Mouse (Mus musculus): ENCODE measurements at regions not wholly inside any gene's neighbourhood (a gene's known extent, or its start where the extent isn't known, plus 50 kb on each side); places are given as distances from the start of the nearest gene placed in this dataset.

GRCm38 (mm10) chr13:97366723-97367122, 125.8 kb downstream of the Enc1 start:
- TF ChIP-seq CTCF (conservative IDR thresholded peaks at IDR 0.05; ENCODE audit: insufficient read depth, insufficient read length, low read depth, low read length), result no peak
- no peak for TF ChIP-seq POLR2A (IDR thresholded peaks at IDR 0.05; ENCODE audit: low read depth, low read length)
- 88% methylated on average over 8 of the region's 8 CpGs for WGBS

GRCm38 (mm10) chr13:97365557-97366244, 124.8 kb downstream of the Enc1 start:
- H3K27ac ChIP-seq (ENCODE audit: insufficient read depth, low read depth, low read length), result no peak overlapping the region
- no peak overlapping the region for H3K4me3 ChIP-seq (ENCODE audit: insufficient read depth, low read depth, low read length)
- no peaks in the 10 kb centered on the region for H3K36me3 ChIP-seq (ENCODE audit: control insufficient read depth, insufficient read depth, low read length)
- 34% methylated on average over 18 of the region's 18 CpGs for WGBS
- DNase-seq, result no peak
- H3K27me3 ChIP-seq (replicated peaks; ENCODE audit: control insufficient read depth, insufficient read depth, low read length), result no peaks in the 10 kb centered on the region
- TF ChIP-seq CTCF (conservative IDR thresholded peaks at IDR 0.05; ENCODE audit: insufficient read depth, insufficient read length, low read depth, low read length) (no peak), POLR2A (IDR thresholded peaks at IDR 0.05; ENCODE audit: low read depth, low read length) (no peak)
- H3K4me1 ChIP-seq (ENCODE audit: control insufficient read depth, insufficient read depth, low read length), result no peaks in the 10 kb centered on the region

More at GRCm38 (mm10) chr13:97366723-97367122, 125.8 kb downstream of the Enc1 start:
- Histone ChIP-seq H3K4me1 (ENCODE audit: control insufficient read depth, insufficient read depth, low read length) (no peaks in the 10 kb centered on the region), H3K4me3 (ENCODE audit: insufficient read depth, low read depth, low read length) (no peak overlapping the region), H3K36me3 (ENCODE audit: control insufficient read depth, insufficient read depth, low read length) (no peaks in the 10 kb centered on the region), H3K27me3 (replicated peaks; ENCODE audit: control insufficient read depth, insufficient read depth, low read length) (no peaks in the 10 kb centered on the region), H3K27ac (ENCODE audit: insufficient read depth, low read depth, low read length) (no peak overlapping the region)
- DNase-seq, result no peak

GRCm38 (mm10) chr13:97365004-97365403, 124.1 kb downstream of the Enc1 start:
- WGBS, result 79% methylated on average over 9 of the region's 9 CpGs
- Histone ChIP-seq H3K36me3 (ENCODE audit: control insufficient read depth, insufficient read depth, low read length) (no peaks in the 10 kb centered on the region), H3K4me3 (ENCODE audit: insufficient read depth, low read depth, low read length) (no peak overlapping the region), H3K27me3 (replicated peaks; ENCODE audit: control insufficient read depth, insufficient read depth, low read length) (no peaks in the 10 kb centered on the region), H3K27ac (ENCODE audit: insufficient read depth, low read depth, low read length) (no peak overlapping the region), H3K4me1 (ENCODE audit: control insufficient read depth, insufficient read depth, low read length) (no peaks in the 10 kb centered on the region)
- no peak for TF ChIP-seq POLR2A (IDR thresholded peaks at IDR 0.05; ENCODE audit: low read depth, low read length)
- TF ChIP-seq CTCF (conservative IDR thresholded peaks at IDR 0.05; ENCODE audit: insufficient read depth, insufficient read length, low read depth, low read length), result no peak
- no peak for DNase-seq

- Histone ChIP-seq H3K4me1 (ENCODE audit: control insufficient read depth, insufficient read depth, low read length) (no peaks in the 10 kb centered on the region), H3K4me3 (ENCODE audit: insufficient read depth, low read depth, low read length) (no peak overlapping the region), H3K36me3 (ENCODE audit: control insufficient read depth, insufficient read depth, low read length) (no peaks in the 10 kb centered on the region), H3K27ac (ENCODE audit: insufficient read depth, low read depth, low read length) (no peak overlapping the region), H3K27me3 (replicated peaks; ENCODE audit: control insufficient read depth, insufficient read depth, low read length) (no peaks in the 10 kb centered on the region)
- DNase-seq, result peak; percentile 63
- TF ChIP-seq CTCF (conservative IDR thresholded peaks at IDR 0.05; ENCODE audit: insufficient read depth, insufficient read length, low read depth, low read length) (no peak), POLR2A (IDR thresholded peaks at IDR 0.05; ENCODE audit: low read depth, low read length) (no peak)
- WGBS, result 48% methylated on average over 5 of the region's 5 CpGs
These were observed 122.9 kb downstream of the Enc1 start for GRCm38 (mm10) chr13:97363765-97364164.

GRCm38 (mm10) chr13:97363214-97363613, 122.3 kb downstream of the Enc1 start:
- no peak for TF ChIP-seq CTCF (conservative IDR thresholded peaks at IDR 0.05; ENCODE audit: insufficient read depth, insufficient read length, low read depth, low read length)
- no peak for TF ChIP-seq POLR2A (IDR thresholded peaks at IDR 0.05; ENCODE audit: low read depth, low read length)
- Histone ChIP-seq H3K27me3 (replicated peaks; ENCODE audit: control insufficient read depth, insufficient read depth, low read length) (no peaks in the 10 kb centered on the region), H3K36me3 (ENCODE audit: control insufficient read depth, insufficient read depth, low read length) (no peaks in the 10 kb centered on the region), H3K4me3 (ENCODE audit: insufficient read depth, low read depth, low read length) (no peak overlapping the region), H3K4me1 (ENCODE audit: control insufficient read depth, insufficient read depth, low read length) (no peaks in the 10 kb centered on the region), H3K27ac (ENCODE audit: insufficient read depth, low read depth, low read length) (no peak overlapping the region)
- DNase-seq, result no peak
- WGBS, result 98% methylated on average over 4 of the region's 4 CpGs

- H3K4me1 ChIP-seq (ENCODE audit: control insufficient read depth, insufficient read depth, low read length), result no peaks in the 10 kb centered on the region
- no peaks in the 10 kb centered on the region for H3K27me3 ChIP-seq (replicated peaks; ENCODE audit: control insufficient read depth, insufficient read depth, low read length)
- H3K36me3 ChIP-seq (ENCODE audit: control insufficient read depth, insufficient read depth, low read length), result no peaks in the 10 kb centered on the region
- H3K4me3 ChIP-seq (ENCODE audit: insufficient read depth, low read depth, low read length), result no peak overlapping the region
- no peak for DNase-seq
- no peak overlapping the region for H3K27ac ChIP-seq (ENCODE audit: insufficient read depth, low read depth, low read length)
- 91% methylated on average over 9 of the region's 9 CpGs for WGBS
- TF ChIP-seq CTCF (conservative IDR thresholded peaks at IDR 0.05; ENCODE audit: insufficient read depth, insufficient read length, low read depth, low read length) (no peak), POLR2A (IDR thresholded peaks at IDR 0.05; ENCODE audit: low read depth, low read length) (no peak)
These were observed 119.6 kb downstream of the Enc1 start for GRCm38 (mm10) chr13:97360551-97360950.

- 91% methylated on average over 8 of the region's 8 CpGs for WGBS
- DNase-seq, result no peak
- Histone ChIP-seq H3K4me3 (ENCODE audit: insufficient read depth, low read depth, low read length) (no peak overlapping the region), H3K4me1 (ENCODE audit: control insufficient read depth, insufficient read depth, low read length) (no peaks in the 10 kb centered on the region), H3K27ac (ENCODE audit: insufficient read depth, low read depth, low read length) (no peak overlapping the region), H3K27me3 (replicated peaks; ENCODE audit: control insufficient read depth, insufficient read depth, low read length) (no peaks in the 10 kb centered on the region), H3K36me3 (ENCODE audit: control insufficient read depth, insufficient read depth, low read length) (no peaks in the 10 kb centered on the region)
- TF ChIP-seq POLR2A (IDR thresholded peaks at IDR 0.05; ENCODE audit: low read depth, low read length) (no peak), CTCF (conservative IDR thresholded peaks at IDR 0.05; ENCODE audit: insufficient read depth, insufficient read length, low read depth, low read length) (no peak)
These were observed 117.9 kb downstream of the Enc1 start for GRCm38 (mm10) chr13:97358781-97359305.
